Mouse (Mus musculus) forebrain, embryonic 11.5 days (tissue): ENCODE results near the gene Eef1akmt4. TPM values are rescaled to one million over a fixed set of nuclear protein-coding genes. Genes with fewer than 3 reads are reported as not detected.

Source experiments
- ATAC-seq: fragments of 200-750 bp; cut with Nextera tagmentation; replicated peaks from 2 replicates; pipeline ENCODE4 v1.8.0; 2017; ENCODE audit warnings: moderate TSS enrichment; ENCODE audit not compliant: low FRiP score
- DNase-seq: peaks from one replicate; pipeline ENCODE4 v3.0.0-alpha.2; 2017; ENCODE audit warnings: low spot score
- H3K27ac ChIP-seq: fragments of 300-500 bp; sonication (generic); 2 replicates; pipeline ENCODE4 v1.5.1; 2014; ENCODE audit warnings: low read depth, low read length
- H3K27me3 ChIP-seq: fragments of 300-500 bp; sonication (generic); 2 replicates; pipeline ENCODE4 v1.6.1; 2014; ENCODE audit warnings: mild to moderate bottlenecking, low read length, mixed read lengths; ENCODE audit not compliant: control insufficient read depth, insufficient read depth
- H3K36me3 ChIP-seq: fragments of 300-500 bp; sonication (generic); 2 replicates; pipeline ENCODE4 v1.6.1; 2014; ENCODE audit warnings: mild to moderate bottlenecking, low read length, moderate library complexity, mixed read lengths; ENCODE audit not compliant: control insufficient read depth, insufficient read depth
- H3K4me1 ChIP-seq: fragments of 300-500 bp; sonication (generic); replicated peaks from 2 replicates; pipeline ENCODE4 v1.6.1; 2014; ENCODE audit warnings: low read length, mixed read lengths; ENCODE audit not compliant: control insufficient read depth, insufficient read depth
- H3K4me2 ChIP-seq: fragments of 300-500 bp; sonication (generic); 2 replicates; pipeline ENCODE4 v1.6.1; 2014; ENCODE audit warnings: low read depth, mild to moderate bottlenecking, low read length, moderate library complexity, mixed read lengths; ENCODE audit not compliant: severe bottlenecking
- H3K4me3 ChIP-seq: fragments of 300-500 bp; sonication (generic); 2 replicates; pipeline ENCODE4 v1.5.1; 2014; ENCODE audit warnings: low read depth, low read length
- H3K9ac ChIP-seq: fragments of 300-500 bp; sonication (generic); 2 replicates; pipeline ENCODE4 v1.6.1; 2014; ENCODE audit warnings: low read length
- H3K9me3 ChIP-seq: fragments of 300-500 bp; sonication (generic); 2 replicates; pipeline ENCODE4 v1.6.1; 2016; ENCODE audit warnings: low read length, mixed read lengths; ENCODE audit not compliant: control insufficient read depth
- WGBS: fragments of 180-500 bp; shearing (Covaris S2); extraction: QIAGEN DNeasy Blood & Tissue Kit; methylation state at CpG from one replicate; pipeline ENCODE4 v1.1.7; 2014; 5-methylcytosine and 5-hydroxymethylcytosine counted together
- polyA plus RNA-seq: library from polyadenylated mRNA; unstranded; fragments of >200 nt; fragmentation: Nextera tagmentation; extraction: Ambion mirVana; gene quantifications from 2 replicates; pipeline ENCODE4 v1.2.1, GENCODE M21; 2014

Gene Eef1akmt4
- polyA plus RNA-seq, result 28.2 and 30.8 TPM in 2 replicates

DNA sequence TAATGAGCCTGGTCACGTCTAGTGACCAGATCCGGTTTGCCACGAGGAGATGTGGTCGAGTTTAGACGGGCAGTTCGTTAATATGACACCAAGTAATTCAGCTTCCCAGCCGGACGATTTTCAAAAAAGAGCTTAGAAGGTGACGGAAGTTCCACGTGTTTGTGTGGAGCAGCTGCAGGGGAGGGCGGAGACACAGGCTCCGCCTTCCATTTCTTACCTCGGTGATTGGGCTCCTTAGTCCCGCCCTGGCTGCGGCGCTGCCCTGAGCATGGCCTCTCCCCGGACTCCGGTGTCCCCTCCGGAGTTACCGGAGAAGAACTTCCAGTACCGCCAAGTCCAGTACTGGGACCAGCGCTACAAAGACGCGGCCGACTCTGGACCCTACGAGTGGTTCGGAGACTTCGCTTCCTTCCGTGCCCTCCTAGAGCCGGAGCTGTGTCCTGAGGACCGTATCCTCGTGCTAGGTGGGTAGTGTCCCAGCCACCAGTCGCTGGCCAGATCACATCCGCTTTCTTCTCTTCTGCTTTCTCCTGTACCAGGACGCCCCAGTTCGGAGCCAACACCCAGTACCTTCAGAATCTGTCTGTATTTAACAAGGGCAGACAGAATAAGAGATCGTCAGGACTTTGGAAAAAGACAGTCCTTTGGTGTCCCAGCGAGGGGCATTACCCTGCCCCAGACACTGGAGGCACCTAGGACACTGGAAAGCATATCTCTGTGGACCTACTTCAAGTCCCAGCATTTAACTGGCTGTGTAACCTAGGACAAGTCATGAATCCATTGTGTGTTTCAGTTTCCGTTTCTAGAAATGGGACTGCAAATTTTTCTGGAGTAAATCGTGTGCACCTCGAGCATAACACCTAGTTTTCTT is at the start of gene Eef1akmt4, which contains the start of the genes Gm49333 and Alg3:
TSS of gene Eef1akmt4 (plus strand) at position 237 of the 871 bp plus-strand sequence.
TSS of gene Gm49333 (plus strand) at position 254 of the 871 bp plus-strand sequence.
TSS of gene Alg3 (minus strand) at position 379 of the 871 bp plus-strand sequence.
- H3K36me3 ChIP-seq, result 0 out of 2 replicates have a peak, but pooled peaks cover 2% of the 10 kb centered on the region
- peaks cover 4% of the 10 kb centered on the region; the same call in 1 of the 2 replicates for H3K4me1 ChIP-seq
- peak within 1 kb of the TSS; percentile 76 for H3K4me3 ChIP-seq
- peak within 1 kb of the TSS; percentile 67 for H3K4me2 ChIP-seq
- no peaks in the 10 kb centered on the region for H3K9me3 ChIP-seq
- DNase-seq (peak; percentile 90), ATAC-seq (peak; percentile 96)
- 2% methylated on average over 41 of the region's 41 CpGs for WGBS
- H3K27ac ChIP-seq, result peak within 1 kb of the TSS; percentile 78
- peak within 1 kb of the TSS; percentile 97 for H3K9ac ChIP-seq
- no peaks in the 10 kb centered on the region for H3K27me3 ChIP-seq

DNA sequence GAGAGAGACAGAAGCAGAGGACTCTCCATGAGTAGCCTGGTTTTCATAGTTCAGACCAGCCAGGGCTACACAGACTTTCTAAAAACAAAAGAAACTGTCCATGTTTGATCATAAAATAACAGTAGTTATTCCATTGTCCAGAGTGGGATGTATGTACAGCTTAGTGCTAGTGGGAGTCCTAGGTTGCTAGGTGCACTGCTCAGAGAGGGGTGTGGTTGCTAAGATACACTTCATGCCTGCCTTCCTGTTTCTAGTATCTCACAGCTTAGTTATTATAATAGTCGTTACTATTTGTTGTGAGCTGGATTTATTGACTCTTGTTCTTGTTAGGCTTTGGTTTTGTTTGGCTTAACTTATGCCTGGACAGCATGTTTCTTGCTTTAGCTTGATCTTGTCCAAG is 46.3 kb upstream of the Eef1akmt4 start:
- no peak overlapping the region for H3K4me2 ChIP-seq
- no peak for ATAC-seq

DNA sequence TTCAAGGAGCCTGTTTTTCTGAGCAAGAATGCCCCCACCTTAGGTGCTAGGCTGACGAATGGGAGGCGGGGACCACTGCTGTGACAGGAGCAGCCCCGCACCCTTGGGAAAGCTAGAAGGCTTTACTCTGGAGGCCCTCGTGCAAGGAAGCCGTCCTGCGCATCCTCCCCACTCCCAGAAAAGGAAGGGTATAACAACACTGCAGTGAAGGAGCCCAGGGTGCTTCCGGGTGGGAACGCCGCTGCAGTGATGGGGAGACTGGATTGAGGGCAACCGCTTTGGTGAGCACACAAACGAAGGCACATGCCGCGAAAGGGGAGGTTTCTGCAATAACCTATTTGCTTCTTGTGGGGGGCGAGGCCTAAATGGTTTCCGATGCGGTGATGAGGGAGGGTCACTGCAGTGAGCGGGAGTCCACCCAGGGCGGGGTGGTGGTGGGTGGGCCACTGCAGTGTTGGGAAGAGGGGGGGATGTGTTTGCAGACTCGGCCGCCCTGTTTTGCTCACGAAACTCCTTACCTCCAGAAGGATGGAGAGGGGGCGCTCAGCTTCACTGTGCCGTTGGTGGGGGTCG is 21.9 kb upstream of the Eef1akmt4 start, which contains the start of gene Vwa5b2:
TSS of gene Vwa5b2 (plus strand) at position 106 of the 573 bp plus-strand sequence.
- Histone ChIP-seq H3K4me2 (peak within 1 kb of the TSS; percentile 77), H3K27me3 (peaks cover 42% of the 10 kb centered on the region)

More for the DNA sequence above, 46.3 kb upstream of the Eef1akmt4 start:
- no peak overlapping the region for H3K27ac ChIP-seq
- no peaks in the 10 kb centered on the region; the same call in none of the 2 replicates for H3K36me3 ChIP-seq
- H3K9ac ChIP-seq, result no peak overlapping the region
- no peaks in the 10 kb centered on the region for H3K9me3 ChIP-seq
- WGBS, result 80% methylated on average over 1 of the region's 1 CpGs
- no peak for DNase-seq
- no peak overlapping the region for H3K4me3 ChIP-seq
- H3K27me3 ChIP-seq, result no peaks in the 10 kb centered on the region
- H3K4me1 ChIP-seq, result no peaks in the 10 kb centered on the region

DNA sequence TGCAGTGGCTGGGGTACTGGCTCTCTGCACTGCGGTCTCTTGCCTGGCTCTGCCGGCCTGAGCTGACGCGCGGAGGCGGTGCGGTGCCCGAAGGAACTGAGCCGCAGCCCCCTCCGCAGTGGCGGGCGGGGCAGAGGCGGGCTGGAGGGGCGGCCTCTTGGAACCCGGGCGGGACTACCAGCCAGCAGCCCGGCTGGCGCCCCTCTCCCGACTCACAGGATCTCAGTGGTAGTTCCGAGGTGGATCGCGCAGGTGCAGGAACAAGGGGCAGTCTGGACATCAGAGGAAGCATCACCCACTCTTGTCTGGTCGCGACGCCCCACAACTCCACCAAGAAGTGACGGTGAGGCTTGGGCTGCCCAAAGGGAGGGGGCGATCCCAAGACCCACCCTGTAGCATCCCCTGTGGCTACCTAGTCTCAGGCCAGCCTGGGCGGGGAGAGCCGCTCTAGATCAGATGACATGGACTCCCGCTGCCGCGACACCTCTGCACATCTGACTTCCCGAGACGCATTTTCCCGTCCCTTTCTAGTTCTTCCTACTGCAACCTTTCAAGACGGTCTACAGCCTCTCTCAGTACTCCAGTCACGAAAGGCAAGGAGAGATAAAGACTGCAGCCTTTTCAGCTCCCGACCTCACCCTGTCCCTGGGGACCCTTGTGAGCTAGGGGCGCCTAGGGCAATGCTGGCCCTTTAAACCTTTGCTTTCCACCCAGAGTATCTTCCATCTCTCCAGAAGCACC is 21.3 kb upstream of the Eef1akmt4 start:
- Histone ChIP-seq H3K9me3 (no peaks in the 10 kb centered on the region), H3K9ac (peak overlapping the region; percentile 48), H3K4me2 (peak overlapping the region; percentile 77), H3K4me1 (peaks cover 16% of the 10 kb centered on the region; the same call in 1 of the 2 replicates), H3K27ac (no peak overlapping the region), H3K27me3 (peaks cover 42% of the 10 kb centered on the region), H3K4me3 (peak overlapping the region; percentile 46), H3K36me3 (no peaks in the 10 kb centered on the region)
- DNase-seq (peak; percentile 79), ATAC-seq (peak; percentile 77)
- under 1% methylated on average over 39 of the region's 39 CpGs for WGBS

More for the DNA sequence above, 21.9 kb upstream of the Eef1akmt4 start, which contains the start of gene Vwa5b2:
- WGBS, result under 1% methylated on average over 23 of the region's 24 CpGs
- peaks cover 16% of the 10 kb centered on the region; the same call in 1 of the 2 replicates for H3K4me1 ChIP-seq
- peak within 1 kb of the TSS; percentile 48 for H3K9ac ChIP-seq
- no peak within 1 kb of the TSS for H3K27ac ChIP-seq
- peak; percentile 63 for ATAC-seq
- no peak for DNase-seq
- H3K4me3 ChIP-seq, result peak within 1 kb of the TSS; percentile 46
- H3K36me3 ChIP-seq, result no peaks in the 10 kb centered on the region
- no peaks in the 10 kb centered on the region for H3K9me3 ChIP-seq

DNA sequence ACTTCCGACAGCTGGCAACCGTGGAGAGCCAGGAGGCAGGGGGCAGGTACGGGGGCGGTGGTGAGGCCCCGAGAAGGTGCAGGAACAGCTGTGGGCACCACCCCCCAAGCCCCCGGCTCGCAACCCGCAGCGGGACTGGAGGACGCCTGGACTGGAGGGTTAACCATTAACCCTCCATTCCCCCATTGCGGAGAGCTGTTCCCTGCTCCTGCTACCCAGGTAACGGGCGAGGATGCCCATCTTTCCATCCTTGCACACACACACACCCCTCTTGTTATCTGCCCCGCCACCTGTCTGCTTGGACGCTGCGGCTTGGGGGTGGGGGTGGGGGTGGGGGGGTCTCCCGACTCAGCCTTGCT is 20.7 kb upstream of the Eef1akmt4 start:
- no peak overlapping the region for H3K9ac ChIP-seq
- 4% methylated on average over 17 of the region's 17 CpGs for WGBS
- 0 out of 2 replicates have a peak, but pooled peaks have one; percentile 13 for ATAC-seq

DNA sequence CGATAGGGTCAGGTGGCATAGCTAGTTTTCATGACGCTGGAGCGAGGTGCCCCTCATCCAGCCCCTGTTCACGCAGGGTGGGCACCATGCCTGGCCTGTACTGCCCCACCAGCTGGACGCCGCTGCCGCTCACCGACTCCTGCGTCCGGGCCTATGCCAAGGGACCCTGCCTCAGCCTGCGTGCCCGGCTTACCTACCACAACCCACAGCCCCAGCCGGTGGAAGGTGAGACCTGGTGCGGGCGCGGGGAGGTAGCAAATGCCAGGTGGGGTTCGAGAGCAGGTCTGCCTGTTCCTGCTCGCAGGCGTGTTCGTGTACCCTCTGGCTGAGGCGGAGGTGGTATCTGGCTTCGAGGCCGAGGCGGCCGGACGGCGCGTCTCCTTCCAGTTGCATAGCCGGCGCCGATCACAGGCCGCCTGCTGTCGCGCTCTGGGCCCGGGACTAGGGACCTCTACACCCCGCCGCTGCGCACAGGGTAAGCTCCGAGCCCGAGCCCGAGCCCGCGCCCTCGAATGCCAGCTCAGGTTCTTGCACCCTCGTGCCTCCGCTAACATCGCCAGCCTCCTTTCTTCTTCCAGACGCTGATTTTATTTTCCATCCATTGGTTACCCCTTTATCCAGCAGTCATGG is 20.2 kb upstream of the Eef1akmt4 start:
- H3K36me3 ChIP-seq, result no peaks in the 10 kb centered on the region
- peaks cover 16% of the 10 kb centered on the region; the same call in 1 of the 2 replicates for H3K4me1 ChIP-seq
- peak overlapping the region; percentile 11; the same call in 1 of the 2 replicates for H3K4me2 ChIP-seq
- no peak overlapping the region for H3K27ac ChIP-seq
- DNase-seq, result peak; percentile 61
- H3K27me3 ChIP-seq, result peaks cover 42% of the 10 kb centered on the region
- no peaks in the 10 kb centered on the region for H3K9me3 ChIP-seq
- no peak for ATAC-seq
- WGBS, result 5% methylated on average over 48 of the region's 48 CpGs
- 0 out of 2 replicates have a peak overlapping the region, but pooled peaks have one; percentile 1 for H3K4me3 ChIP-seq
- H3K9ac ChIP-seq, result no peak overlapping the region

More for the DNA sequence above, 20.7 kb upstream of the Eef1akmt4 start:
- DNase-seq, result no peak
- H3K27me3 ChIP-seq, result peaks cover 42% of the 10 kb centered on the region
- no peaks in the 10 kb centered on the region for H3K9me3 ChIP-seq
- H3K27ac ChIP-seq, result no peak overlapping the region
- peaks cover 16% of the 10 kb centered on the region; the same call in 1 of the 2 replicates for H3K4me1 ChIP-seq
- H3K36me3 ChIP-seq, result no peaks in the 10 kb centered on the region
- H3K4me2 ChIP-seq, result peak overlapping the region; percentile 77
- peak overlapping the region; percentile 46 for H3K4me3 ChIP-seq

DNA sequence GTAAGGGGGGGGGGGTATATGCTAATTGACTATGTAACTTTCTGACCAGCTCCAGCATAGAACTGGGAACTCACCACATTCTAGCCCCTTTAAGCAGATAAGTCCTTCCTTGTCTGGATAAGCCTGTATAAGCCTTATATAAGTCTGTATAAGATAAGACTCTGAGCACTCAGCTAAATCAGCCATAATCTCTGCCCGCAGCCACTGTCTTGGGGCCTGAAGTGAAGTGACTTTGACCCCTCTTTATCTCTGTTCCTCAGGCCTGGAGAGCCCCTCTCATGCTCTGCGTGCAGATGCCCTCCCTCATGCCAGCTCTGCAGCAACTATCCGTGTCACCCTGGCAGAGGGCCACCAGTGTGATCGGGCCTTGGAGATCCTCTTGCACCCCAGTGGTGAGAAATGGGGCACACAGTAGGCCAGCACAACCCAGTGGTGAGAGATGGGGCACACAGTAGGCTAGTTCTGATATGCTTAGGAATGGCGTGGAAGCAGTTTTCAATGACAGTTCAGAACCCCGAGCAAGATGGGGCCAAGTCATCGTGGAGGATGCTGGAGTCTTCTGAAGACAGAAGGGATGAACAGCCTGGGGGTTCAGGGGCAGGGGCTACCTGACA is 16.2 kb upstream of the Eef1akmt4 start:
- 88% methylated on average over 7 of the region's 7 CpGs for WGBS
- no peaks in the 10 kb centered on the region for H3K9me3 ChIP-seq
- H3K27ac ChIP-seq, result no peak overlapping the region
- H3K4me3 ChIP-seq, result no peak overlapping the region
- peaks cover 10% of the 10 kb centered on the region; the same call in 1 of the 2 replicates for H3K4me1 ChIP-seq
- no peak for ATAC-seq
- no peak overlapping the region for H3K4me2 ChIP-seq
- no peaks in the 10 kb centered on the region for H3K36me3 ChIP-seq
- no peak overlapping the region for H3K9ac ChIP-seq
- H3K27me3 ChIP-seq, result peaks cover 25% of the 10 kb centered on the region
- DNase-seq, result no peak
